Mouse (Mus musculus) hindbrain, embryonic 11.5 days (tissue): Measurements from ENCODE around the gene Brf1. TPM values are rescaled to one million over a fixed set of nuclear protein-coding genes. Genes with fewer than 3 reads are reported as not detected.

Experiments
- ATAC-seq: fragments of 200-750 bp; cut with Nextera tagmentation; 2 replicates; pipeline ENCODE4 v1.8.0; 2017; ENCODE audit warnings: mild to moderate bottlenecking, moderate TSS enrichment, moderate library complexity; ENCODE audit not compliant: low FRiP score
- DNase-seq: peaks from one replicate; pipeline ENCODE4 v3.0.0-alpha.2; 2015; ENCODE audit warnings: low spot score
- H3K27ac ChIP-seq: fragments of 300-500 bp; sonication (generic); 2 replicates; pipeline ENCODE4 v1.5.1; 2014; ENCODE audit warnings: mild to moderate bottlenecking, low read depth, low read length
- H3K27me3 ChIP-seq: fragments of 300-500 bp; sonication (generic); 2 replicates; pipeline ENCODE4 v1.6.1; 2014; ENCODE audit warnings: mild to moderate bottlenecking, low read length, moderate library complexity, mixed read lengths; ENCODE audit not compliant: control insufficient read depth, insufficient read depth
- H3K36me3 ChIP-seq: fragments of 300-500 bp; sonication (generic); 2 replicates; pipeline ENCODE4 v1.6.1; 2014; ENCODE audit warnings: mild to moderate bottlenecking, low read length, moderate library complexity, mixed read lengths; ENCODE audit not compliant: control insufficient read depth, insufficient read depth
- H3K4me1 ChIP-seq: fragments of 300-500 bp; sonication (generic); replicated peaks from 2 replicates; pipeline ENCODE4 v1.6.1; 2014; ENCODE audit warnings: low read length, mixed read lengths; ENCODE audit not compliant: control insufficient read depth, insufficient read depth
- H3K4me2 ChIP-seq: fragments of 300-500 bp; sonication (generic); replicated peaks from 2 replicates; pipeline ENCODE4 v1.6.1; 2014; ENCODE audit warnings: mild to moderate bottlenecking, low read depth, low read length
- H3K4me3 ChIP-seq: fragments of 300-500 bp; sonication (generic); 2 replicates; pipeline ENCODE4 v1.5.1; 2014; ENCODE audit warnings: low read depth, low read length
- H3K9ac ChIP-seq: fragments of 300-500 bp; sonication (generic); 2 replicates; pipeline ENCODE4 v1.6.1; 2014; ENCODE audit warnings: low read depth, low read length
- H3K9me3 ChIP-seq: fragments of 300-500 bp; sonication (generic); 2 replicates; pipeline ENCODE4 v1.6.1; 2016; ENCODE audit warnings: low read length; ENCODE audit not compliant: control insufficient read depth
- WGBS: fragments of 180-500 bp; shearing (Covaris S2); extraction: QIAGEN DNeasy Blood & Tissue Kit; methylation state at CpG from one replicate; pipeline ENCODE4 v1.1.7; 2014; 5-methylcytosine and 5-hydroxymethylcytosine counted together
- polyA plus RNA-seq: library from polyadenylated mRNA; unstranded; fragments of >200 nt; fragmentation: Nextera tagmentation; extraction: Ambion mirVana; gene quantifications from 2 replicates; pipeline ENCODE4 v1.2.1, GENCODE M21; 2014

The Brf1 gene
- polyA plus RNA-seq, 1 experiment from 2014 or later: 57.8 TPM

- Histone ChIP-seq H3K4me3 (no peak overlapping the region), H3K27ac (no peak overlapping the region; the same call in 1 of the 2 replicates), H3K27me3 (no peaks in the 10 kb centered on the region), H3K36me3 (no peaks in the 10 kb centered on the region), H3K4me2 (no peak overlapping the region), H3K9ac (no peak overlapping the region), H3K4me1 (0 out of 2 replicates have a peak, but pooled peaks cover 2% of the 10 kb centered on the region), H3K9me3 (no peaks in the 10 kb centered on the region)
- ATAC-seq: no peak
- 23% methylated on average over 4 of the region's 4 CpGs for WGBS
- no peak for DNase-seq
These were observed 53.2 kb downstream of the Brf1 start for GRCm38 (mm10) chr12:112947307-112947706.

GRCm38 (mm10) chr12:112943669-112944068, 56.8 kb downstream of the Brf1 start:
- ATAC-seq (no peak), DNase-seq (no peak)
- Histone ChIP-seq H3K27me3 (no peaks in the 10 kb centered on the region), H3K4me2 (no peak overlapping the region), H3K9ac (no peak overlapping the region), H3K4me3 (no peak overlapping the region), H3K36me3 (no peaks in the 10 kb centered on the region), H3K9me3 (no peaks in the 10 kb centered on the region), H3K27ac (no peak overlapping the region), H3K4me1 (peaks cover 4% of the 10 kb centered on the region; the same call in 1 of the 2 replicates)
- 92% methylated on average over 2 of the region's 2 CpGs for WGBS

- Histone ChIP-seq H3K27ac (no peak within 1 kb of the TSS), H3K9me3 (no peaks in the 10 kb centered on the region), H3K36me3 (no peaks in the 10 kb centered on the region), H3K4me1 (peaks cover 5% of the 10 kb centered on the region; the same call in 1 of the 2 replicates), H3K4me2 (peak within 1 kb of the TSS; percentile 27), H3K4me3 (peak within 1 kb of the TSS; percentile 53), H3K27me3 (no peaks in the 10 kb centered on the region), H3K9ac (peak within 1 kb of the TSS; percentile 58)
- 3% methylated on average over 41 of the region's 58 CpGs for WGBS
- DNase-seq (peak; percentile 82), ATAC-seq (peak; percentile 82)
These were observed 58.5 kb downstream of the Brf1 start, which contains the start of gene Nudt14 for GRCm38 (mm10) chr12:112941776-112942713. Gene Nudt14 (minus strand): TSS chr12:112942124.

- no peak for DNase-seq
- Histone ChIP-seq H3K27ac (no peak overlapping the region), H3K36me3 (no peaks in the 10 kb centered on the region), H3K27me3 (no peaks in the 10 kb centered on the region), H3K9me3 (no peaks in the 10 kb centered on the region), H3K4me3 (peak overlapping the region; percentile 53; the same call in 1 of the 2 replicates), H3K4me2 (peak overlapping the region; percentile 27), H3K4me1 (peaks cover 5% of the 10 kb centered on the region; the same call in 1 of the 2 replicates), H3K9ac (no peak overlapping the region; the same call in 1 of the 2 replicates)
- ATAC-seq: no peak; the same call in 1 of the 2 replicates
- 48% methylated on average over 10 of the region's 10 CpGs for WGBS
These were observed 59.2 kb downstream of the Brf1 start for GRCm38 (mm10) chr12:112941156-112941775.

GRCm38 (mm10) chr12:112940710-112941109, 59.8 kb downstream of the Brf1 start:
- Histone ChIP-seq H3K4me2 (no peak overlapping the region), H3K27me3 (no peaks in the 10 kb centered on the region), H3K27ac (no peak overlapping the region), H3K36me3 (no peaks in the 10 kb centered on the region), H3K9me3 (no peaks in the 10 kb centered on the region), H3K9ac (no peak overlapping the region), H3K4me1 (peaks cover 5% of the 10 kb centered on the region; the same call in 1 of the 2 replicates), H3K4me3 (no peak overlapping the region)
- 90% methylated on average over 9 of the region's 9 CpGs for WGBS
- ATAC-seq (no peak), DNase-seq (no peak)

- H3K27ac ChIP-seq: no peak overlapping the region
- DNase-seq (no peak), ATAC-seq (no peak)
- WGBS: 90% methylated on average over 4 of the region's 4 CpGs
- peaks cover 5% of the 10 kb centered on the region; the same call in 1 of the 2 replicates for H3K4me1 ChIP-seq
- no peak overlapping the region for H3K4me2 ChIP-seq
- no peaks in the 10 kb centered on the region for H3K9me3 ChIP-seq
- H3K9ac ChIP-seq: no peak overlapping the region
- H3K4me3 ChIP-seq: no peak overlapping the region
- no peaks in the 10 kb centered on the region for H3K36me3 ChIP-seq
- no peaks in the 10 kb centered on the region for H3K27me3 ChIP-seq
These were observed 60.3 kb downstream of the Brf1 start for GRCm38 (mm10) chr12:112940238-112940637.

GRCm38 (mm10) chr12:112938873-112939565, 61.5 kb downstream of the Brf1 start:
- Histone ChIP-seq H3K4me2 (no peak overlapping the region), H3K27ac (no peak overlapping the region), H3K9me3 (no peaks in the 10 kb centered on the region), H3K4me1 (peaks cover 5% of the 10 kb centered on the region; the same call in 1 of the 2 replicates), H3K27me3 (no peaks in the 10 kb centered on the region), H3K9ac (no peak overlapping the region), H3K4me3 (no peak overlapping the region), H3K36me3 (no peaks in the 10 kb centered on the region)
- DNase-seq (peak; percentile 69), ATAC-seq (peak; percentile 48)
- whole genome bisulfite sequencing: 68% methylated on average over 10 of the region's 10 CpGs

- Histone ChIP-seq H3K4me3 (no peak overlapping the region), H3K27me3 (no peaks in the 10 kb centered on the region), H3K9me3 (no peaks in the 10 kb centered on the region), H3K36me3 (no peaks in the 10 kb centered on the region), H3K9ac (no peak overlapping the region), H3K27ac (no peak overlapping the region), H3K4me1 (peaks cover 5% of the 10 kb centered on the region; the same call in 1 of the 2 replicates), H3K4me2 (no peak overlapping the region)
- DNase-seq (no peak), ATAC-seq (no peak)
- WGBS: 85% methylated on average over 10 of the region's 10 CpGs
These were observed 62.1 kb downstream of the Brf1 start for GRCm38 (mm10) chr12:112938366-112938765.
